Mouse (Mus musculus) ovary, postnatal 10 days (tissue): ENCODE data around the gene Gm21783.
"Not testable (repeated sequence)": the region's sequence is repeated elsewhere in the genome, so short reads cannot be mapped to it uniquely, and the experiment has no call there.

Experiments used
- DNase-seq: peaks from one replicate; pipeline ENCODE4 v3.0.0; 2022; ENCODE audit warnings: low spot score

The Gm21783 gene

GRCm38 (mm10) chrY:44981163-44981562 lies at the start of gene Gm21783:
Gm21783 (minus strand) TSS chrY:44981263.
- not testable (repeated sequence) for DNase-seq
